Comparison of ENCODE assay signal across 18 mouse cellular contexts in the genomic region with DNA sequence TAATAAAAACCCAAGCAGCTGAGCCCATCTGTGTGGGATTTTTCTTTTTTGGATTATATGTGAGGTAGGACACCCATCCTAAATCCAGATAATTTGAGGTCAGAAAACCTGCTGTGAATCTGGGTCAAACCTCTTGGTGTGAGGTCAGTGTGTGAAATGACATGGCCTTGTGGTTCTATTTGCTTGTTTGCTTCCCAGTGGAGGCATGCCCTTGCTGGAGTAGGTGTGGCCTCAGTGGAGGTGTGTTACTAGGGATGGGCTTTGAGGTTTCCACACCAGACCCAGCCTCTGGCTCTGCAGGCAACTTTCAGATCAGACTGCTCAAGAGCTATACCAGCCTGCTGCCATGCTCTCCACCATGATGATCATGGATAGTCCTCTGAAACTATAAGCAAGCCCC.
"Had no signal": no experiment of that assay in that cellular context is flagged by ENCODE, and none has a peak within 500 bp of the region (broad histone marks: within the 10 kb centered on the region; RNA-seq: fewer than 3 reads in every experiment).

No protein-coding gene starts in this region.

- H3K9ac ChIP-seq: liver, embryonic 15.5 days; lung, embryonic 15.5 days; midbrain, embryonic 13.5 days; midbrain, embryonic 15.5 days; neural tube, embryonic 12.5 days had no signal

- H3K36me3 ChIP-seq: liver, embryonic 15.5 days; lung, embryonic 15.5 days; midbrain, embryonic 13.5 days; midbrain, embryonic 15.5 days; neural tube, embryonic 12.5 days had no signal

- DNase-seq: lung, adult 2 months; lung, postnatal 14 days; lung, postnatal 36 days; right cerebral cortex, postnatal 25 days; right cerebral cortex, postnatal 4 days; spleen, adult 18-20 months; thymus, adult 18-20 months; thymus, postnatal 14 days; thymus, postnatal 36 days had no signal

- H3K4me3 ChIP-seq: liver, embryonic 15.5 days; lung, embryonic 15.5 days; megakaryocyte, embryonic 14.5 days; midbrain, embryonic 13.5 days; midbrain, embryonic 15.5 days; neural tube, embryonic 12.5 days had no signal

- H3K27ac ChIP-seq: liver, embryonic 15.5 days; lung, embryonic 15.5 days; macrophage; midbrain, embryonic 13.5 days; midbrain, embryonic 15.5 days; neural tube, embryonic 12.5 days had no signal

- ATAC-seq: lung, postnatal 0 days; midbrain, embryonic 13.5 days; midbrain, embryonic 15.5 days had no signal

- H3K4me1 ChIP-seq: liver, embryonic 15.5 days; lung, embryonic 15.5 days; midbrain, embryonic 13.5 days; midbrain, embryonic 15.5 days; neural tube, embryonic 12.5 days had no signal

- H3K4me2 ChIP-seq: liver, embryonic 15.5 days; lung, embryonic 15.5 days; midbrain, embryonic 11.5 days; midbrain, embryonic 13.5 days; midbrain, embryonic 15.5 days; neural tube, embryonic 12.5 days had no signal

- H3K9me3 ChIP-seq: liver, embryonic 15.5 days; lung, embryonic 15.5 days; midbrain, embryonic 13.5 days; midbrain, embryonic 15.5 days; neural tube, embryonic 12.5 days had no signal

- H3K27me3 ChIP-seq: liver, embryonic 15.5 days; lung, embryonic 15.5 days; midbrain, embryonic 13.5 days; midbrain, embryonic 15.5 days; neural tube, embryonic 12.5 days had no signal
